Mouse (Mus musculus): Measurements from ENCODE around the gene Cpxm1. TPM values are rescaled to one million over a fixed set of nuclear protein-coding genes. Genes with fewer than 3 reads are reported as not detected.
"Not testable (repeated sequence)": the region's sequence is repeated elsewhere in the genome, so short reads cannot be mapped to it uniquely, and the experiment has no call there.

The Cpxm1 gene
- polyA plus RNA-seq, 1 experiment from 2014 or later = 5.0 TPM

- Histone ChIP-seq H3K27ac (ENCODE audit: low read length) (no peak overlapping the region), H3K9ac (ENCODE audit: low read depth, low read length) (no peak overlapping the region), H3K4me3 (ENCODE audit: low read depth, low read length) (no peak overlapping the region), H3K27me3 (ENCODE audit: control insufficient read depth, insufficient read depth, low read depth, low read length) (no peaks in the 10 kb centered on the region), H3K4me2 (ENCODE audit: low read depth, low read length) (no peak overlapping the region), H3K4me1 (ENCODE audit: control insufficient read depth, low read depth, low read length) (no peaks in the 10 kb centered on the region), H3K9me3 (replicated peaks; ENCODE audit: control insufficient read depth, low read length) (no peaks in the 10 kb centered on the region), H3K36me3 (ENCODE audit: control insufficient read depth, insufficient read depth) (no peaks in the 10 kb centered on the region)
- ATAC-seq (ENCODE audit: low read depth) = no peak
- WGBS (ENCODE audit: insufficient replicate concordance) = 65% methylated on average over 2 of the region's 2 CpGs
These were observed 8.6 kb downstream of the Cpxm1 start for GRCm38 (mm10) chr2:130388796-130389195.

- Histone ChIP-seq H3K4me1 (ENCODE audit: control insufficient read depth, low read depth, low read length) (no peaks in the 10 kb centered on the region), H3K9ac (ENCODE audit: low read depth, low read length) (no peak overlapping the region), H3K27ac (ENCODE audit: low read length) (no peak overlapping the region), H3K4me2 (ENCODE audit: low read depth, low read length) (no peak overlapping the region), H3K27me3 (ENCODE audit: control insufficient read depth, insufficient read depth, low read depth, low read length) (no peaks in the 10 kb centered on the region), H3K4me3 (ENCODE audit: low read depth, low read length) (no peak overlapping the region), H3K36me3 (ENCODE audit: control insufficient read depth, insufficient read depth) (no peaks in the 10 kb centered on the region), H3K9me3 (replicated peaks; ENCODE audit: control insufficient read depth, low read length) (no peaks in the 10 kb centered on the region)
- WGBS (ENCODE audit: insufficient replicate concordance) = 59% methylated on average over 1 of the region's 1 CpGs
- no peak for ATAC-seq (ENCODE audit: low read depth)
These were observed 11.2 kb downstream of the Cpxm1 start for GRCm38 (mm10) chr2:130386212-130386611.

DNA sequence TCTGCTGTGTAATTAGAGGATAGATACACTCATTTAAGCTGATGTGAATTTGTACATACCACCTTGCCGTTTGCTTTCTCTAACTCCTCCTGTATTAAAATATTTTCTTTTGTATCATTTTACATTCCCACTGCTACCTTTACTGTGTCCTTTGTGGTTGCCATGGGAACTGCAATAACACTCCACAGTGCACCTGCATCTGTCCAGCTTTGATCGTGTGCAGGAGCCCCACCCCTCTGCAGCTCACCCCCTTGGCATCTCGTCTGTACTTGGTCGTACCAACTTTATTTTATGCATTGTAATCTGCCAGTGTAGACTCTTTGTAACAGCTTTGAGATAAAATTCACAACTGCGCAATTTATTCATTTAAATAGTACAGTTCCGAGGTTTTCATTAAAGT, 13.5 kb downstream of the Cpxm1 start:
- Histone ChIP-seq H3K4me3 (ENCODE audit: low read depth, low read length) (no peak overlapping the region), H3K27ac (ENCODE audit: low read length) (no peak overlapping the region), H3K9me3 (replicated peaks; ENCODE audit: control insufficient read depth, low read length) (no peaks in the 10 kb centered on the region), H3K36me3 (ENCODE audit: control insufficient read depth, insufficient read depth) (no peaks in the 10 kb centered on the region), H3K9ac (ENCODE audit: low read depth, low read length) (no peak overlapping the region), H3K27me3 (ENCODE audit: control insufficient read depth, insufficient read depth, low read depth, low read length) (no peaks in the 10 kb centered on the region), H3K4me1 (ENCODE audit: control insufficient read depth, low read depth, low read length) (no peaks in the 10 kb centered on the region), H3K4me2 (ENCODE audit: low read depth, low read length) (no peak overlapping the region)
- no peak for ATAC-seq (ENCODE audit: low read depth)
- 58% methylated on average over 6 of the region's 6 CpGs for WGBS (ENCODE audit: insufficient replicate concordance)

- 46% methylated on average over 3 of the region's 3 CpGs for WGBS (ENCODE audit: insufficient replicate concordance)
- ATAC-seq (ENCODE audit: low read depth) = no peak
- no peak overlapping the region for H3K27ac ChIP-seq (ENCODE audit: low read length)
- H3K4me3 ChIP-seq (ENCODE audit: low read depth, low read length) = no peak overlapping the region
- no peaks in the 10 kb centered on the region for H3K36me3 ChIP-seq (ENCODE audit: control insufficient read depth, insufficient read depth)
- no peaks in the 10 kb centered on the region for H3K4me1 ChIP-seq (ENCODE audit: control insufficient read depth, low read depth, low read length)
- H3K9me3 ChIP-seq (replicated peaks; ENCODE audit: control insufficient read depth, low read length) = no peaks in the 10 kb centered on the region
- H3K4me2 ChIP-seq (ENCODE audit: low read depth, low read length) = no peak overlapping the region
- no peak overlapping the region for H3K9ac ChIP-seq (ENCODE audit: low read depth, low read length)
- H3K27me3 ChIP-seq (ENCODE audit: control insufficient read depth, insufficient read depth, low read depth, low read length) = no peaks in the 10 kb centered on the region
These were observed 14.2 kb downstream of the Cpxm1 start for GRCm38 (mm10) chr2:130383205-130383604.

DNA sequence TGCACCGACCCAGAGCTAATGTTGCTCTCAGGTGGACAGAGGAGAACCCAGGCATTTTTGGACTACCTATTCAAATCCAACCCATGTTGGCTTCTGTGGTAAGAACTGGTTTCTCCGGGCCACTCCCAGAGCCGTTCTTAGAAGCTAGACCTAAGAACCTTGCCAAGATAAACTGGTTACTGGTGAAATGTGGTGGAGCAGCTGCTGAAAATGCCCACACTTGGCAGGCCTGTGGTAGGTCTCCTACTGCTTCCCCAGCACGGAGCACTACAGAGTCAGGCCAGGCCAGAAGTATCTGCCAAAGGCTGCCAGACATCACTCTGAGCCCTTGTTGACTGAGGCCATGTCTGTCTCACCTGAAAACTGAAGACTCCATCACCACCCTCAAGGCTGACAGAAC, 22.4 kb downstream of the Cpxm1 start:
- Histone ChIP-seq H3K9me3 (replicated peaks; ENCODE audit: control insufficient read depth, low read length) (no peaks in the 10 kb centered on the region), H3K36me3 (ENCODE audit: control insufficient read depth, insufficient read depth) (no peaks in the 10 kb centered on the region), H3K9ac (ENCODE audit: low read depth, low read length) (no peak overlapping the region), H3K4me2 (ENCODE audit: low read depth, low read length) (no peak overlapping the region), H3K4me1 (ENCODE audit: control insufficient read depth, low read depth, low read length) (no peaks in the 10 kb centered on the region), H3K4me3 (ENCODE audit: low read depth, low read length) (no peak overlapping the region), H3K27me3 (ENCODE audit: control insufficient read depth, insufficient read depth, low read depth, low read length) (no peaks in the 10 kb centered on the region), H3K27ac (ENCODE audit: low read length) (no peak overlapping the region)
- ATAC-seq (ENCODE audit: low read depth) = no peak
- 50% methylated on average over 4 of the region's 4 CpGs for WGBS (ENCODE audit: insufficient replicate concordance)

DNA sequence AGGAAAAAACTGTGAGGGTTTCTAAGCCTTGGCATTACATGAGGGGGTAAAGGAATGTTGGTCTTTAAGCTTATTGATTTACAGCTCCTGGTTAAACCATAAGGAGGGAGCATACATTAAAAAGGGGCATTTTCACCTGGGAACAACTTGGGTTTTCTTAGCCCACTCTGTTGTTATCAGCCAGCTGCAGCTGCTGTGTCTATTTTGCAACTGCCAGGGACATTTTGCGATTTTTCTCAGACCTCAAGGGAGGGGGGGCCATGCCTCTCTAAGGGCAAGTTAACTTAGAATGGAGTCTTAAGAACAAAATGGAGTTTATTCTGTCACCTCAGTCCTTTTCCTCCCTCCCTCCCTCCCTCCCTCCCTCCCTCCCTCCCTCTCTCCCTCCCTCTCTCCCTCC, 24.3 kb downstream of the Cpxm1 start:
- not testable (repeated sequence) for ATAC-seq (ENCODE audit: low read depth); H3K36me3 ChIP-seq (ENCODE audit: control insufficient read depth, insufficient read depth); H3K27me3 ChIP-seq (ENCODE audit: control insufficient read depth, insufficient read depth, low read depth, low read length); H3K9me3 ChIP-seq (replicated peaks; ENCODE audit: control insufficient read depth, low read length); H3K4me3 ChIP-seq (ENCODE audit: low read depth, low read length); H3K9ac ChIP-seq (ENCODE audit: low read depth, low read length); H3K4me2 ChIP-seq (ENCODE audit: low read depth, low read length); H3K27ac ChIP-seq (ENCODE audit: low read length); H3K4me1 ChIP-seq (ENCODE audit: control insufficient read depth, low read depth, low read length)
- 0% methylated on average over 1 of the region's 1 CpGs for WGBS (ENCODE audit: insufficient replicate concordance)

DNA sequence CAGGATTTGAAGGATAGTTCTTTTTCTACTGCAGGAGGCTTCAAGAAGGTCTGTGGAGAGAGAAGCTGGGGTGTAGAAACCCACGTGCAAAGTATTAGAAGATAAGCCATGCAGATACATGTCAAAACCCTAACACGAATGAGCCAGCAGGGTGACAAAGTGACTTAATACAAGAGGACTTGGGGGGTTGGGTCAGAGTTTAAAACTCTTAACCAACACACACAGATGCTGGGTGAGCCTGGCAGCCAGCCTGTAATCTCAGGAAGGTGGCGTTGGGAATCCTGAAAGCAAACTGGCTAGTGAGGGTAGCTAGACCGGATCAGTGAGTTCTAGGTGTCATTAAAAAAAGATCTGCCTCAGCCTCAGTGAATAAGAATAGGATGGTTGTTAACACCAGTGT, 30.0 kb downstream of the Cpxm1 start:
- Histone ChIP-seq H3K4me3 (ENCODE audit: low read depth, low read length) (no peak overlapping the region), H3K9me3 (replicated peaks; ENCODE audit: control insufficient read depth, low read length) (no peaks in the 10 kb centered on the region), H3K9ac (ENCODE audit: low read depth, low read length) (no peak overlapping the region), H3K36me3 (ENCODE audit: control insufficient read depth, insufficient read depth) (no peaks in the 10 kb centered on the region), H3K27me3 (ENCODE audit: control insufficient read depth, insufficient read depth, low read depth, low read length) (peaks cover 36% of the 10 kb centered on the region), H3K27ac (ENCODE audit: low read length) (no peak overlapping the region), H3K4me2 (ENCODE audit: low read depth, low read length) (no peak overlapping the region), H3K4me1 (ENCODE audit: control insufficient read depth, low read depth, low read length) (no peaks in the 10 kb centered on the region)
- 36% methylated on average over 4 of the region's 4 CpGs for WGBS (ENCODE audit: insufficient replicate concordance)
- ATAC-seq (ENCODE audit: low read depth) = no peak

GRCm38 (mm10) chr2:130365211-130366094, 31.9 kb downstream of the Cpxm1 start:
- ATAC-seq (ENCODE audit: low read depth) = no peak
- Histone ChIP-seq H3K27me3 (ENCODE audit: control insufficient read depth, insufficient read depth, low read depth, low read length) (peaks cover 55% of the 10 kb centered on the region), H3K36me3 (ENCODE audit: control insufficient read depth, insufficient read depth) (no peaks in the 10 kb centered on the region), H3K9me3 (replicated peaks; ENCODE audit: control insufficient read depth, low read length) (no peaks in the 10 kb centered on the region), H3K27ac (ENCODE audit: low read length) (no peak overlapping the region), H3K4me3 (ENCODE audit: low read depth, low read length) (peak overlapping the region; percentile 15; the same call in 1 of the 2 replicates), H3K4me2 (ENCODE audit: low read depth, low read length) (peak overlapping the region; percentile 20; the same call in 1 of the 2 replicates), H3K9ac (ENCODE audit: low read depth, low read length) (no peak overlapping the region), H3K4me1 (ENCODE audit: control insufficient read depth, low read depth, low read length) (no peaks in the 10 kb centered on the region)
- WGBS (ENCODE audit: insufficient replicate concordance) = 7% methylated on average over 30 of the region's 30 CpGs

- 3% methylated on average over 14 of the region's 14 CpGs for WGBS (ENCODE audit: insufficient replicate concordance)
- Histone ChIP-seq H3K36me3 (ENCODE audit: control insufficient read depth, insufficient read depth) (no peaks in the 10 kb centered on the region), H3K4me3 (ENCODE audit: low read depth, low read length) (no peak overlapping the region), H3K4me2 (ENCODE audit: low read depth, low read length) (no peak overlapping the region), H3K9me3 (replicated peaks; ENCODE audit: control insufficient read depth, low read length) (no peaks in the 10 kb centered on the region), H3K4me1 (ENCODE audit: control insufficient read depth, low read depth, low read length) (no peaks in the 10 kb centered on the region), H3K27ac (ENCODE audit: low read length) (no peak overlapping the region), H3K27me3 (ENCODE audit: control insufficient read depth, insufficient read depth, low read depth, low read length) (peaks cover 75% of the 10 kb centered on the region), H3K9ac (ENCODE audit: low read depth, low read length) (no peak overlapping the region)
- ATAC-seq (ENCODE audit: low read depth) = no peak
These were observed 34.8 kb downstream of the Cpxm1 start for GRCm38 (mm10) chr2:130362511-130363026.

Measured in liver, embryonic 16.5 days (tissue).